Mouse (Mus musculus) ES-Bruce4 (cell line): ENCODE data around the gene Smim23.

Experiments used
- CTCF ChIP-seq: IDR thresholded peaks from one replicate; pipeline ENCODE4 v1.8.1; 2011; ENCODE audit warnings: low read depth, low read length
- EP300 ChIP-seq: IDR thresholded peaks from 2 replicates; pipeline ENCODE4 v1.6.1; 2011; ENCODE audit warnings: low read depth, low read length; ENCODE audit not compliant: insufficient read depth
- POLR2A ChIP-seq: IDR thresholded peaks from one replicate; pipeline ENCODE4 v1.8.1; 2011; ENCODE audit warnings: low read length; ENCODE audit not compliant: insufficient read depth

DNA sequence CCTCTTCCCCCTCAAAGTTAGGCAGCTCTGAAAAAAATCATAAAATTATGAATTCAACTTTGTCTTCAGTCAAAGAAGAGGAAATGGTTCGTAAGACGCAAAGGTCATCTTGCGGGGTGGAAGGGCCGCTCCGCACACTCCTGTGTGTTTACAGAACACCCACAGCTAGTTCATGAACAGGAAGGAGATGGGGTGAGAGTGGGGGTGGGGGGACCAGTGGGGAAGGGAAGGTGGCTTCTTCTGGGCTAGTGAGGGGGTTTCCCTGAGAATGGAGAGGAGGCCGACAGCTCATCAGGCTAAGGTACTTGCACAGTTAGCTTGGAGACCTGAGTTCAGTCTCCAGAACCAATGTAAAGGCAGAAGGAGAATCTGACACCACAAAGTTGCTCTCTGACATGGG is 22.7 kb downstream of the Smim23 start:
- TF ChIP-seq CTCF (no peak), POLR2A (no peak), EP300 (no peak)
